In genomic region chr1:52816232-52816891, GRCm38 (mm10) we compare ENCODE assay signal across 8 mouse cellular contexts. TPM values are rescaled to one million over a fixed set of nuclear protein-coding genes. Genes with fewer than 3 reads are reported as not detected.
A peak's percentile ranks its signal among the peaks of the same experiment; 100 is the strongest.
DNase-seq lines count a peak whose midpoint lies in the region; ATAC-seq lines count a peak whose summit lies in the region.

No protein-coding gene starts in this region.

- peak; percentile 17 for DNase-seq in neural tube, embryonic 11.5 days (ENCODE audit: low spot score)
- DNase-seq in neural tube, embryonic 10.5 days (ENCODE audit: extremely low spot score, low spot score): no peak
- DNase-seq in forebrain, embryonic 11.5 days (ENCODE audit: low spot score): no peak
- DNase-seq in lung, postnatal 10 days: peak; percentile 6
- DNase-seq in thymus, postnatal 4 days: no peak
- DNase-seq in spleen, adult 12 weeks (ENCODE audit: low spot score): no peak

- no peak overlapping the region for H3K9ac ChIP-seq in neural tube, embryonic 11.5 days (ENCODE audit: low read length)
- no peak overlapping the region for H3K9ac ChIP-seq in forebrain, embryonic 11.5 days (ENCODE audit: low read length)
- H3K9ac ChIP-seq in hindbrain, embryonic 16.5 days (ENCODE audit: low read depth, low read length): peak overlapping the region; percentile 96

- no peaks in the 10 kb centered on the region for H3K4me1 ChIP-seq in neural tube, embryonic 11.5 days (ENCODE audit: control insufficient read depth, insufficient read depth, low read length)
- no peaks in the 10 kb centered on the region; the same call in 1 of the 2 replicates for H3K4me1 ChIP-seq in forebrain, embryonic 11.5 days (replicated peaks; ENCODE audit: control insufficient read depth, insufficient read depth, low read length)
- peaks cover 7% of the 10 kb centered on the region for H3K4me1 ChIP-seq in hindbrain, embryonic 16.5 days (ENCODE audit: control insufficient read depth, insufficient read depth, low read depth, low read length)

- H3K4me2 ChIP-seq in neural tube, embryonic 11.5 days (ENCODE audit: low read depth): peak overlapping the region; percentile 86
- peak overlapping the region; percentile 92; the same call in 1 of the 2 replicates for H3K4me2 ChIP-seq in forebrain, embryonic 11.5 days (ENCODE audit: low read depth, low read length, severe bottlenecking)
- H3K4me2 ChIP-seq in hindbrain, embryonic 16.5 days (ENCODE audit: low read length): peak overlapping the region; percentile 69

- H3K27ac ChIP-seq in neural tube, embryonic 11.5 days (ENCODE audit: low read depth, low read length): no peak overlapping the region
- H3K27ac ChIP-seq in forebrain, embryonic 11.5 days (ENCODE audit: low read depth, low read length): no peak overlapping the region
- peak overlapping the region; percentile 93 for H3K27ac ChIP-seq in hindbrain, embryonic 16.5 days (ENCODE audit: low read depth, low read length)

- H3K9me3 ChIP-seq in neural tube, embryonic 11.5 days (ENCODE audit: control insufficient read depth, low read length): no peaks in the 10 kb centered on the region
- no peaks in the 10 kb centered on the region for H3K9me3 ChIP-seq in forebrain, embryonic 11.5 days (ENCODE audit: control insufficient read depth, low read length)
- H3K9me3 ChIP-seq in hindbrain, embryonic 16.5 days (ENCODE audit: control insufficient read depth, low read length): no peaks in the 10 kb centered on the region

- 62% methylated on average over 13 of the region's 13 CpGs for WGBS in neural tube, embryonic 11.5 days
- 61% methylated on average over 13 of the region's 13 CpGs for WGBS in forebrain, embryonic 11.5 days
- WGBS in hindbrain, embryonic 16.5 days: 51% methylated on average over 13 of the region's 13 CpGs

- no peak overlapping the region for H3K4me3 ChIP-seq in neural tube, embryonic 11.5 days (ENCODE audit: low read depth, low read length)
- 0 out of 2 replicates have a peak overlapping the region, but pooled peaks have one; percentile 56 for H3K4me3 ChIP-seq in forebrain, embryonic 11.5 days (ENCODE audit: low read depth, low read length)
- peak overlapping the region; percentile 76 for H3K4me3 ChIP-seq in hindbrain, embryonic 16.5 days (ENCODE audit: low read length)

- no peaks in the 10 kb centered on the region for H3K36me3 ChIP-seq in neural tube, embryonic 11.5 days (ENCODE audit: control insufficient read depth, insufficient read depth, low read length)
- no peaks in the 10 kb centered on the region for H3K36me3 ChIP-seq in forebrain, embryonic 11.5 days (ENCODE audit: control insufficient read depth, insufficient read depth, low read length)
- no peaks in the 10 kb centered on the region for H3K36me3 ChIP-seq in hindbrain, embryonic 16.5 days (ENCODE audit: control insufficient read depth, insufficient read depth, low read length)

- peak; percentile 50 for ATAC-seq in neural tube, embryonic 11.5 days (ENCODE audit: insufficient read depth, low FRiP score, low TSS enrichment)
- peak; percentile 16; the same call in 1 of the 2 replicates for ATAC-seq in forebrain, embryonic 11.5 days (replicated peaks; ENCODE audit: low FRiP score)
- peak; percentile 22; the same call in 1 of the 2 replicates for ATAC-seq in hindbrain, embryonic 16.5 days
- no peak for ATAC-seq in granulocyte monocyte progenitor cell, adult 5-6 weeks (replicated peaks; ENCODE audit: poor library complexity, severe bottlenecking)

- H3K27me3 ChIP-seq in neural tube, embryonic 11.5 days (ENCODE audit: control insufficient read depth, insufficient read depth, low read length): no peaks in the 10 kb centered on the region
- no peaks in the 10 kb centered on the region for H3K27me3 ChIP-seq in forebrain, embryonic 11.5 days (ENCODE audit: control insufficient read depth, insufficient read depth, low read length)
- H3K27me3 ChIP-seq in hindbrain, embryonic 16.5 days (replicated peaks; ENCODE audit: control insufficient read depth, insufficient read depth, low read length): no peaks in the 10 kb centered on the region

RNA-seq across cellular contexts. Expression of gene Inpp1, which starts 1.1 kb away (rescaled TPM):
- 11.3 and 12.4 TPM in 2 replicates for polyA plus RNA-seq in neural tube, embryonic 11.5 days (2014; fragmentation: Nextera tagmentation; extraction: Ambion mirVana)
- polyA plus RNA-seq in forebrain, embryonic 11.5 days (2014; fragmentation: Nextera tagmentation; extraction: Ambion mirVana): 10.4 and 13.8 TPM in 2 replicates
- polyA plus RNA-seq in hindbrain, embryonic 16.5 days (2015; fragmentation: Nextera tagmentation; extraction: Ambion mirVana): 44.3 and 44.7 TPM in 2 replicates
- 10.3 and 12.8 TPM in 2 replicates for total RNA-seq in granulocyte monocyte progenitor cell, adult 5-6 weeks (2014; fragmentation: Nextera tagmentation)
- total RNA-seq in granulocyte monocyte progenitor cell, adult 5-6 weeks (2017): 7.0 and 26.7 TPM in 2 replicates

RNA-seq across cellular contexts. Expression of gene Hibch, which starts 28.4 kb away (rescaled TPM):
- polyA plus RNA-seq in neural tube, embryonic 11.5 days (2014; fragmentation: Nextera tagmentation; extraction: Ambion mirVana): 34.2 and 34.6 TPM in 2 replicates
- polyA plus RNA-seq in forebrain, embryonic 11.5 days (2014; fragmentation: Nextera tagmentation; extraction: Ambion mirVana): 21.9 and 24.1 TPM in 2 replicates
- 29.0 and 29.3 TPM in 2 replicates for polyA plus RNA-seq in hindbrain, embryonic 16.5 days (2015; fragmentation: Nextera tagmentation; extraction: Ambion mirVana)
- 32.2 and 47.1 TPM in 2 replicates for total RNA-seq in granulocyte monocyte progenitor cell, adult 5-6 weeks (2014; fragmentation: Nextera tagmentation)
- total RNA-seq in granulocyte monocyte progenitor cell, adult 5-6 weeks (2017): 95.6 and 101 TPM in 2 replicates

Comparison
In these comparisons a context has a peak if more than half of its experiments do, and no peak if none do; other contexts are left out.
1. DNase-seq: peak in neural tube, embryonic 11.5 days (single experiment) and lung, postnatal 10 days (single experiment); none in neural tube, embryonic 10.5 days (single experiment), forebrain, embryonic 11.5 days (single experiment), thymus, postnatal 4 days (single experiment) and spleen, adult 12 weeks (single experiment).
2. Peak in every context shown above with its lines, with median percentiles within 50 percentile points of each other: H3K4me2 ChIP-seq.